Mouse (Mus musculus) right cerebral cortex, postnatal 4 days (tissue): ENCODE results near the gene Lrrk1.
A peak's percentile ranks its signal among the peaks of the same experiment; 100 is the strongest.

Experiments
- DNase-seq: peaks from one replicate; pipeline ENCODE4 v3.0.0-alpha.2; 2022

Gene Lrrk1

DNA sequence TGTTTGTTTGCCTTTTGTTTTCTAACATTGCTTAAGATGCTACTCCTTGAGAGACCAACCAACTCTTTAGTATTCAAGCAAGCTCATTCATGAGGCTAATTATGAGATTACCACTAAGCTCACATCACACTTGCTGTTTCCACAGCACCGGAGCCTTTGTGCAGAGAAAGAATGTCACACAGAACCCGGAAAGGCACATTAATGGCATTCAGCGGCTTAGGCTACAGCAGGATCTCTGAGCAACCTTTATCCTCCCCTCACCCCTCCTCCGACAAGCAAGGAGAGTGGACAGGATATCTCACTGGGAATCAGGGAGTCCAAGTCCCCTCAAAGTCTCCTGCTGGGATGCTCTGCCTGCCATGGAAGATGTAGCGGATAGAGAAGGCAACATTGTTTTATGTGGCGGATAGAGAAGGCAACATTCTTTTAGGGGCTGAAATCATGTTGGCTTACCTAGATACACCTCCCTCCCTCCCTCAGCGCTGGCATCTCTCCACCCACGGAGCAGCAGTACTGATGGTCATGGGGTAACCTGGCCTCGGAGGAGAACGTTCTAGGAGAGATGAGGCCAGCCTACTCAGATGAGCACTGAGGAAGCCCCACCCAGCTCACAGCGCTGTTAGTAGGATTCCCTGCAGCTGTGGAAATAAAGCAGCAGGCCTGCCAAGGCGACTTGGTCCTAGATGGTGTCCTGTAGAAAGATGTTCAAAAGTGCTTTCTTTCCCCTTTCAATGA lies 91.1 kb downstream of the Lrrk1 start:
- peak; percentile 24 for DNase-seq

DNA sequence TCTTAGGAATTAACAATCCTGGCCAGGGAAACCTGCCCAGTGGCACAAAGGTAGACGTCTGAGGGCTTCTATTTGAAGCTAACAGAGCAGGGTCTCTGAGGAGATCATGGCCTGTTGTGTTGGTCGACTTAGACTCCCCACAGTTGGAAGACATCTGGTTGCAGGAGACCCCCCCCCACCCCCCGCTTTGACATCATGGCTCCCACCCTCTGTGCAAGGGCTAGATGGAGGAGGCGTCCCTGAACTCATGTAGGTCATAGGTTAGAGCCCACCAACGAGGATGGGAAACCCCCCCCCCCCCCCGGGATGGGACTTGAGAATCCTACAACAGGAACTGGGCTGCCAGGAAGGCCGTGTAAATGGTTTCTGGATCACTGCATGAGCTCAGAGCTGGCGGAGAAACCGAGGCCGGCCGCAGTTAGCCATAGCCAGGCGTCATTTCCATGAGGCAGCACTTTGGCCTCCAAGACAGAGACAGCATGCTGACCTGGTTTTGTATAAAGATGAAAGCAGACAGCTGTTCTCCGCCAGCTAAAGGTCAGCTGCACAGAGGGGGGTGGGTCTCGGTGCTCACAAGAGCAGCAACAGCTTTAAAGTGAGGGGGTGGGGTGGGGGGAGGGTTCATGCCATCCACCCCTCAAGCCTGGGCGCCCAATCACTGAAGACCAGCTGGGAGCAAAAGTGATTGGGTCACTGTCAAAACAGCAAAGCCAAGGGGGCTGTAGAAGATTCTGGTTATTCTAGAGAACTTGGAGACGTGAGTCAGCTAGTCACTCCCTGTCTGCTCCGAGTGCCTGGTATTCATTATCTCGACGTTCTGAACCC lies 95.4 kb downstream of the Lrrk1 start:
- no peak for DNase-seq

DNA sequence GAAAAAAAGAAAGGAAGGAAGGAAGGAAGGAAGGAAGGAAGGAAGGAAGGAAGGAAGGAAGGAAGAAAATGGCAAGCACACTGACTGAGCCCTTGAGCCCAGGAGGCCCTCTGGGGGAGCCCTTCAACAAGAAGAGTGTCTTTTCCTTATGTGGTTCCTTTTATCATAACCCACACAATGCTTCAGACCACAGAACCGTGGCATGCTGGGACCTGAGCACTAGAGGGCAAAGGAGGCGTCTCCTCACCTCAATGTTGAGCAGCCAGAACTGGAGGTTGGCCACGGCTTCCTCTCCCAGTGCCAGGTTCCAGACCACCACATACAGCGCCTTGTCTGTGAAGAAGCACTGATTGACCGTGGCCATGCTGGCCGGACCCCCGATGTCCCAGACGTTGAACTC lies 96.1 kb downstream of the Lrrk1 start:
- DNase-seq, result no peak

DNA sequence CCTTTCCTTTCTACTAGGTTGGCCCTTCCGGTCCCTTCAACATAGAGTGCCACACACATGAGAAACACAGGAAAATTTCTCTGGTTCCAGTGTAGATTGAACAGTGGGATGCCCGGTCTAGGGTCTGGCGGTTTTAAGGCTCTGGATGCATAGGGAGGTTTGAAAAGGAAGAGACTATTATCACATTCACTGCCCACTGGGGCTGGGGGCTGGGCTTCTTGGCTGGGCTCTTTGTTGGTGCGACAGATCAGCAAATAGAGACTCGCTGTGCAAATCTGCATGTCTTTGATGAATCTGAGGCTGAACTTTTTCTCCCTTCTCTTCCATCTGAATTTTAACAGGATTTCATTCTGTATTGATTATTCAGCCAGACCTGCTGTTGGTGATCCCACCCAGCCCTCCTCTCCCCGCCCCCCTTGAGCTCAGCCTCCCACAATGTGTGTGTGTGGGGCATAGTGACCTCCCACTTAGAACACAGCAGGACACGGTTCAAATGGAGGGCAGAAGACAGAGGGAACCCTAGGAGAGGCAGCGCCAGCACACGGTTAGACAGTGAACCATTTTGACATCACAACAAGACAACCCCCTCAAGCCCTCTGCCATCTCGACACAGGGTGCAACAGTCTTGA lies 105.1 kb downstream of the Lrrk1 start:
- no peak for DNase-seq

DNA sequence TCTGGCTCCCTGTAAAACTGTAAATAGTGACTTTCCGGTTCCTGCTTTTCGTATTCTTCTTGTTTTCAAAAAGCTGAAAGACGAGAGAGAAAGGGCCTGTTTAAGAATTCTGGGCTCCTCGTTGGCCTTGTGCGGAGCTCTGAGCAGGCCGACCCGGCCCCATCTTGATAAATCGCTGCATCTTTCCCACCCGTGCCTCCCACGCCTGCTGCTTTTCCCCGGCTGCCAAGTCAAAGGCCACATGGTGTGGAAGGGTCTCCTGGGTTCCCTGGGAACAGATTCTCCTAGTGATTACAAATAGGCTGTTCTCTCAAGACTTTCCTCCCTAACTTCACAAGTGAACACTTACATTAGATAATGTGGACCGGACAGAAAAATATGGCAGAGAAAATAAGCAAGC lies 105.9 kb downstream of the Lrrk1 start:
- DNase-seq, result no peak

DNA sequence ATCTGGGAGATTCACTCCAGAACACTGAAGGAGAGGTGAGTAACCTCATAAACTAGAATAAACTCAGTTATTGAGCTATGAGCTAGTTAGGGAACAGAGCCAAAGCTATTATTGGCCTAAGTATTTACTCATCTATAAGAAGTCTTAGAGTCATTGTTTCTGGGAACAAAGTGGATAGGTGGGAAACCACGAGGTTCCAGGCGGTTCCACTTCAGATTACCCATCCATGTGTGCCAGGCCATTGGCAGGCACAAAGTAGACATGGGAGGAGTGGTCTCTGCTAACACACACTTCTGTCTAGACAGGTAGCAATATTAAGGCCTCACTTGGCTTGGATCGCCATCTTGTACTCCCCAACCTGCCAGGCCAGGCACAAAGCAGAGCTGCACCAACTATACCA lies 110.1 kb downstream of the Lrrk1 start:
- DNase-seq, result no peak

DNA sequence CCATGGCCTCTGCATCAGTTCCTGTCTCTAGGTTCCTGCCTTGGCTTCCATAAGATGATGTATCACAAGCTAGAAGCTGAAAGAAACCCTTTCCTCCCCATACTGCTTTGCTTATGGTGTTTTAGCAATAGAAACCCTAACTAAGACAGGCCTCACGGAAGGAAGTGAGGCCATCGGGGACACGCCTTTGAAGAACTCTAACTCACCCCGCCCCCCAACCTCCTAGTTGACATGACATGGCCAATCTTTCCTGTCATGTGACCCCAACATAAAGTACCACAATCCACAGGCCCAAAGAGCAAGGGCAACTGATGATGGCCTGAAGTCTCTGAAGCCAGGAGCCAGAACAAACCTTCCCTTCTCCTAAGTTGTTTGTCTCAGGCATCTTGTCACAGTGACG lies 114.7 kb downstream of the Lrrk1 start:
- DNase-seq, result no peak

DNA sequence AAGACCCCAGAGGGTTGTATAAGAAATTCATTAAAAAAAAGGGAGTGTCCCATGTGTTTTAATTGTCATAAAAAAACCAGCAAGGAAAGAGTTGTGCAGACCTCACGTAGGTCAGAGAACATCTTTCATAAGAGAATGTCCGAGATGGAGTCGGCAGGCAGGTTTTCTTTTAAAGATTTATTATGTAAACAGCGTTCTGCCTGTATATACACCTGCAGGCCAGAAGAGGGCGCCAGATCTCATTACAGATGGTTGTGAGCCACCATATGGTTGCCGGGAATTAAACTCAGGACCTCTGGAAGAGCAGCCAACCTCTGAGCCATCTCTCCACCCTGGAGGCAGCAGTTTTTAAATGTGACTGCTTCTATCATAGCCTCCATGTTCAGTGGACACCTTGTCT lies 116.9 kb downstream of the Lrrk1 start:
- DNase-seq, result no peak

DNA sequence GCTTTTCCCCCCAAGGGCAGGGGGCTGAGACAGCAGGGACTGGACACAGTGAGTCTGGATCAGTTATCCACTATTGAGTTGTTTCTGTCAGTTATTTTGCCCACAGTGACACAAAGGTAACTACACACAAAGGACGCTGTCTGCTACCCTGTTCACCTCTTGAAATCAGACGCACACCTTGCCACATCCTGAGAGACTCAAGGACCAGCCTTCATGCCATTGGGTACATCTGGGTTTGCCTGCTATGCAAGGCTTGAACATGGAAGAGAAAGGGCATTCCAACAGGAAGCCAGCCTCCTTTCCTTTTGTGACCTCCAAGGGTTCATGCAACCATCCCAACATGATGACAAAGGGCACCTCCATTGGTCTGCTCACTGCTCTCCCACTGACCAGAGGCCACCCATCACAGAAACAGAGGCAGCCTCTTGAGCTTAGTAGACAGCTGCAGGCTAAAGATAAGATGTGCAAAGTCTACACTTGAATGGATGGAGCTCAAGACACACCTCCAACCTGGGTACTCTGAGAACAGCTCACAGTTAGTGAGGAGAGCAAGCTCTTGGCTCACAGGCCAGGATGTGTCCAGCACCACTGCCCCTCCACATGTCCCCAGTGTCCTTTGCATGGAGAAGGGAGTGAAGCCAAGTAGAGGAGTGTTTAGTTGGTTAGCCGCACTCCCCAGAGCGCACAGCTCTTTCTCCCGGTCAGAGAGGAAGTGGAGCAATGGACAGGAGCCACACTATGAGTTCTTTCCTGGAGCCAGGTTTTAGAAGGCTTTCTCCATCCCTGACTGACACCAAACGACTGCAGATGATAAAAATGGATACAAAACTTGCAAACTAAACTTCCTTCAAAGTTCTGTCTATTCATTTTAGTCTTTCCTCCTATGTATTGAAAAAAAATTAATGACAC lies 121.0 kb downstream of the Lrrk1 start:
- no peak for DNase-seq

DNA sequence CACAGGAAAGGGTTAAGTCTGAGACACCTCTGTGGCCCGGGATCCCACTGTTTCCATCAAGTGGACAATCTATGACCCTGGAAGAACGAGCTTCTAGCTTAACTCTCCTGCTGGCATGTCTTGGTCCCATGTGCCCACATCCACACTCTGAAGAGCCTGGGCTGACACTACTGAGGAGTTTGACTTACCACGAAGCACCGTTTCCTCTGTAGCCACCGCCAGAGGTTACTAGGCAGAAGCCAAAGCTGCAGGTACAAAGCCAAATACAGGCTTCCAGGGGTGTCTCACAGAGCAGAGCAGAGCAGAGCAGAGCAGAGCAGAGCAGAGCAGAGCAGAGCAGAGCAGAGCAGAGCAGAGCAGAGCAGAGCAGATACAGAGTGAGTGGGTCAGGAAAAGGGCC lies 124.7 kb downstream of the Lrrk1 start:
- DNase-seq, result no peak

DNA sequence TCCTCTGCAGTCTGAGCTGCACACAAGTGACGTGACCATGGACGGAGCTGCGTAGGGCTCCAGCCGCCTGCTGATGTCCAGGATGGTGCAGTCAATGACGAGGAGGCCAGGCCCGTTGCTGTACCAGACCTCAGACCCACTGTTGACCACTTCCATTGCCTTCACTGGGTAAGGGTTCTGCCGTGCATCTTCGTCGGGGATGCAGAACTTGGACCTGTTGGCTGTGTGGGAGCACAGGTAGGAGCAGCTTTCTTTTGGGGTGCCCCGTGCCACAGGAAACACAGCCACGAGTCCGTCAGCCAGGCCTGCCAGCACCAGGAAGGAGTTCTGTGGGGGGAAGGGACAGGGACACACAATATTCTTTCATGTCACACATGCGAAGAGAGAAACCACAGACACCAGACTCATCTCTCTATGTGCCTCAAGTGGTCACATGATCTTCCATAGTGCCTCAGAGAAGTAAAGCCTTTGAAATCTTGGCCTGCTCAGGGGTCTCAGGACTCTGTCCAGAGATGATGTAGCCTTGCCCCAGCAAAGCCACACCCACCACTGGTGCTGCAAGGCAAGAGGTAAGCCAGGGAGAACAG lies 125.5 kb downstream of the Lrrk1 start:
- no peak for DNase-seq

DNA sequence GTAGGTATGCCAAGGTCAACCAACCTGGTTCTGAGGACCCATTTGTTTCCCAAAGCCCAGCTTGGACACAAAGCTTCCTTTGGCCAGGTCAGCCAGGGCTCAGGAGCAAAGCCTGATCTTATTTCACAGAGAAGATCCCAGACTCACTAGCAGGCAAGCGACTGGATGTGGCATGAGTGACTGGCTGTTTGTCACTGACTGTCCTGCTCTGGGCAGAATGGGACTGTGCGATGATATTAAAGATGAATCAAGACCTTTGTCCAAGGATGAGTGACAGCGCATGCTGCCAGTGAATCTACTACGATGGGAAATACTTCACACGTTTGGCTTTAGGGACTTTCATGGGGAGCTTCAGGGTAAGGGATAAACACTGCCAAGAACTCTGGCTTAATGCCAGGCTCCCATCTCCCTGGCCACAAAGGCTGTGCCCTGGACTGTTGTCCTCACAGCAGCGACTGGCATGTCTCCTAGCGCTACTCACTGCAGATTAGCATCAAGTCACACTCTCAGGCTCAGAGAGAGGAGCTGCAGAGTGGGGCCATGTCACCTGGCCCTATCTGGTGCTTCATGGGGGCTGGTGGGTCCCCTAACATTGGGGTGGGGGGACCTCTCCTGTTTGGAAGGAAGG lies 127.3 kb downstream of the Lrrk1 start:
- no peak for DNase-seq

DNA sequence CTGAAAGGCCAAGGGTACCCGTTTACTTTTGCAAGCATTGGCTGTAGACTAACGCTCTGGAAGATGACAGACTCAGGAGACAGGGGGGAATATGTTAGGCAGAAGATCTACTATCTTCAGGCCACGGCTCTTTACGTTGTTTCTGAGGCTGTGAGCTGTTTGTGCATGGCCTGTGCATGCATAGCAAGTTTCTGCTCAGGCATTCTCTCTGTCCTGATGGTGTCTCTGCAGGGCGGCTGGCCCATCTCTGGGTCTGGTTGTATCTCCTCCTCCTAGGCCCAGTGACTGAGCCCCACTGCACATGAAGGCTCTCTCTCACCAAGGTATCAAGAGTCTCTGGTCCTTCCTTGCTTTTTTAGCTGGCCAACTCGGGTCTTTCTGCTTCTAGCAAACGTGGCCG lies 127.9 kb downstream of the Lrrk1 start:
- DNase-seq, result no peak

DNA sequence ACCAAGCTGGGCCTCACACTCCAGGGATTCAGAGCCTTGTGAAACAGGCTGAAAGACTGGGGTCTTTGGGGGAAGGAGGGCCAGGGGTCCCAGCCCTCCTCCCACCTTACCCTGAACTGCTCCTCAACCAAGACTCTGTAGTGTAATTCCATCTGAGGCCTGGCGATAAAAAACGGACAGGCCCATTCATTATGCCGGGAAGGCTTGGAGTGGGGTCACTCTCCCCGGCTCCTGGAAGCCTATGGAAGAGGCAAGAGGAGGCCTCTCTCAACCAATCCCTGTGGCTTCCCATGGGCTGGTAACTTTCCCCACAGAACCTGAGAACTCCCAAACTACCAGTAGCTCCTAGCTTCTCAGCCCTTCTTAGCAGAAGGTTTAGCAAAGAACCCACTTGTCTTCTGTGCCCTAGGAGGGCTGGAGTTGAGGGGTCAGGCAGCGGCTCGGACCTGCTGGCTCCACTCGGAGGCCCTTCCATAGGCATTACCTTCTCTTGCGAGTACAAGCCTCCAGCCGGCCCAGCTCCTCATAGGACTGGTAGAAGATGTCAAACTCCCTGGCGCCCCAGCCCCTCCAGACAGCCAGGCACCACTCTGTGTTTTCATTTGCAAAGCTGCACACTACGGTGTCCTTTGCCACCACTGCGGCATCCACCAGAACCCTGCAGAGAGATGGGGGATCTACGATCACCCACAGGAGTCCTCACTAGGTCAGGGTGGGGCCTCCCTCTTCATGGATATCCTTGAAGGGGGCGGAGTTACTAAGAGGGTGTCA lies 128.5 kb downstream of the Lrrk1 start:
- DNase-seq, result no peak

DNA sequence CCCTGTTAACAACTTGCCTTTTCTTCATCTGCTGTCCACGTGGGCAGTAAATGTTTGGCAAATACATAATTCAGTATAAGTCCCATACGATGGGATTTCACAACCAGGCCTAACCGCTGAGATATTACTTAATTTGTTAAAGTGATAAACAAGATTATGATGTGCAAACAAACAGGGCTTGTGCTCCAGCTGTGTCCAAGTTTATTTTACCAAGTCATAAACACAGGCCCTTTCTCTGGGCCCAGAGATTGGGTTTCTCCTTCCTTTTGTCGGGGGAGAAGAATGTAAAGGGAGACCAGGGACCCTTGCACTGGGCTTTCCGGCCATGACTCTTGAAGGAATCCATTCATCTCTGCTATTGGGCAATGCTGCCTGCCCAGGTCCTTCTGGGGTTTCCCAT lies 129.2 kb downstream of the Lrrk1 start:
- DNase-seq, result no peak

DNA sequence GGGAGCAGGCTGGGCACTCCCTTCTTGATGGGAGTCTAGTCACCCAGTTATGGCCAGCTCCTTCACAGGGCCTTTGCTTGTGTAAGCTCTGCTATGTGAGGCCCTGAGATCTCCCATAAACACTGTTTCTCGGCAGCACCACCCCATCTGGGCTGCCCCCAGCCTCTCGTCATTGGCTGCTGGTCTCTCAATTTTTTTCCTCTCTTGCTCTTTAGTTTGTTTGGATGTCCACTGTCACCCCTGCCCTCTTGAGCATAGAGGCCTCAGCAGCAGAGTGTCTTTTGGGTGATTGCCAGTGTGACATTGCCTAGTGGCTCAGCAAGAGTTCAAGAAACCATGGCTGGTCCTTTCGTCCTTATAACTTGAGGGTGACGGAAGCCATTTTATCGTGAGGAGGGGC lies 130.9 kb downstream of the Lrrk1 start:
- DNase-seq, result no peak

DNA sequence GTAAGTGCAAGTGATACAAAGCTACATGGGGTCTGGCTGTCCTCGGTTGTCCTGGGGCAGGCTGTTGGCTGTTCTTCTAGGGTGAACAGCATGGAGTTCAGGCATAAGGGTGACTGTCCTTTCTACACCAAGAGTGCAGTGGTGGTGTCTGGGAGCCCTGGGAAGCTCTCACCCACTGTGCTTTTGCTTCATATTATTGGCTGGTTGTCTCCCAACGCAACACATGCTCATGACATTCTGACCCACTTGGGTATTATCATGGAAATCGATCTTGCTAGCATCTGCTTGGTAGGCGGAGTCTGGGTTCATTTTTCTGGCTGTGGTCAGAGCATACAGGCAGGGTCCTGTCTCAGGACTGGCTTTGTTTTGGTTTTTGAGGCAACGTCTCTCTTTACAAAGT lies 131.7 kb downstream of the Lrrk1 start:
- DNase-seq, result no peak

DNA sequence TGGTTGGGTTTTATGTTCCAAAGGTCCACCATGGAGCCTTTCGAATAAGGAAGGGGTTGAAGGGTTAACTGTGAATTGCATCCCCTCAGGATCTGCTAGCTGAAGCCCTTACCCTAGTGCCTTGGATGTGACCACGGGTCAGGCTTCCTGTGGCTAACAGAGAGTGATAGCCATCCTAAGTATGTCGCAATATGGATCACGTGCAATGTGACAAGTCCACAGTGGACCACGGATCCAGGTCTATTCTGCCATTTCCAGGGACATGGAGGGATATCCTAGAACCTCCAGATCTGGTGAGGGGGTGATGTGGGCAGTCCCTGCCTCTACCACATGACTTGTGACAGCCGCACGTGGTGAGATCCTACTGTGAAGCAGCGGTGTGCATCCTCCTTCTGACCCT lies 133.2 kb downstream of the Lrrk1 start:
- DNase-seq, result no peak

DNA sequence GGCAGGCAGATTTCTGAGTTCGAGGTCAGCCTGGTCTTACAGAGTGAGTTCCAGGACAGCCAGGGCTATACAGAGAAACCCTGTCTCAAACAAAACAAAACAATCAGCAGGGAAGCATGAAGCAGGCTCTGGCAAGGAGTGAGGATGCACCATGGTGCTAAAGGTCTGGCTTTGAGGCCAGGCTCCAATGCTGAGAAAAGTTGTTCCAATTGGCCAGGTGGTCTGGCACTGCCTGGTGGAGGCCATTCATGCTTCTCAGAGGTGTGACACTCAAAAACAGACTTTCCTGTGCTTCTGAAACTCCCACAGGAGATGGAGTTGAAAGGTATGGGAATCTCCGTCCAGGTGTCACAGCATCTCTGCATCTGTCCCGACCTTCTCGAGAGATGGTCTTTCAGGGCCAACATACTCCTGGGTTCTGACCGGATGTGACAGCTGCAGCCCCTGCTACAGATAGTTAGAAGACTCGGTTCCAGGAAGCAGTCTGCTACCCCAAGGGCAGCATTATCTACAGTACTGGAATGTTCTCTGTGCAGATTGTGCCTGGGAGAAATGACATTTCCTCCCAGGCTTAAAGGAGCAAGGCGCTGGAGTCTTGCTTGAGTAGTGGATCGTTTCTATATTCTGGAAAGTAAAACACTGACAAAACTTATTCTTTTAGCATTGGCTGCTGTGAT lies 134.0 kb downstream of the Lrrk1 start:
- no peak for DNase-seq

DNA sequence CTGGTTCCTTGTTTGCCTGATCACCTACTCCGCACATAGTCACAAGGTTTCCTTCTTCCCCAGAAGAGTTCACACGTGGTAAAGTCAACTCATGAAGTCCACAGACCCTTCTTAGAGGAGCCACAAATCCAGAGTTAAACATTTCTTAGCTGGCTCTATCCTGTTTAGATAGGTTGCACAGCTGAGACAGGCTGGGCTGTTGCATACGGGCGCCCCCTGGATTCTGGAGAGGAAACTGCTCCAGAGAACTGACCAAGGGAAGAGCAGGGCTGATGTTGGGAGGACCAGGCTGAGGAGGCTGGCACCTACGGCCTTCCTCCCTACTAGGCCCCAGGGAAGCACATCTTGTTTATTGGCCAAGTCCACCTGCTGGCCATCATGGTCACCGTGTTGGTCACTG lies 138.1 kb downstream of the Lrrk1 start:
- peak; percentile 58 for DNase-seq

DNA sequence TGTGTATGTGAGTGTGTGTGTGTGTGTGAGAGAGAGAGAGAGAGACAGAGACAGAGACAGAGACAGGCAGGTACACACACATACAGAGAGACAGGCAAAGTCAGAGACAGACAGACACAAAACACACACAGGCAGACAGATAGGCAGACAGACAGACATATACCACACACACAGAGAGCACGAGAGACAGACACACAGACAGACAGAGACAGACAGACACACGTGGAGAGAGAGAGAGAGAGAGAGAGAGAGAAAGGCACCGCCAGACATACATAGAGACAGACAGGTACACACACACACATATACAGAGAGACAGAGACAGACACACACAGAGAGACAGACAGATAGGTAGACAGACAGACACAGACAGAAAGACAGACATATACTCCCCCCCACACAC lies 138.7 kb downstream of the Lrrk1 start:
- DNase-seq, result no peak
